Mouse (Mus musculus): ENCODE results near the gene Col28a1.
A peak's percentile ranks its signal among the peaks of the same experiment; 100 is the strongest.

Col28a1 gene

GRCm38 (mm10) chr6:8119116-8119515 lies 73.3 kb downstream of the Col28a1 start:
- no peak for DNase-seq (ENCODE audit: low read depth, low spot score)

GRCm38 (mm10) chr6:8118577-8118976 lies 73.8 kb downstream of the Col28a1 start:
- DNase-seq (ENCODE audit: low read depth, low spot score), result no peak

GRCm38 (mm10) chr6:8105870-8106706 lies 86.3 kb downstream of the Col28a1 start:
- no peak for DNase-seq (ENCODE audit: low read depth, low spot score)

- no peak for DNase-seq (ENCODE audit: low read depth, low spot score)
Observed at GRCm38 (mm10) chr6:8101224-8101623, 91.2 kb downstream of the Col28a1 start.

GRCm38 (mm10) chr6:8095856-8096255 lies 96.6 kb downstream of the Col28a1 start:
- no peak for DNase-seq (ENCODE audit: low read depth, low spot score)

DNA sequence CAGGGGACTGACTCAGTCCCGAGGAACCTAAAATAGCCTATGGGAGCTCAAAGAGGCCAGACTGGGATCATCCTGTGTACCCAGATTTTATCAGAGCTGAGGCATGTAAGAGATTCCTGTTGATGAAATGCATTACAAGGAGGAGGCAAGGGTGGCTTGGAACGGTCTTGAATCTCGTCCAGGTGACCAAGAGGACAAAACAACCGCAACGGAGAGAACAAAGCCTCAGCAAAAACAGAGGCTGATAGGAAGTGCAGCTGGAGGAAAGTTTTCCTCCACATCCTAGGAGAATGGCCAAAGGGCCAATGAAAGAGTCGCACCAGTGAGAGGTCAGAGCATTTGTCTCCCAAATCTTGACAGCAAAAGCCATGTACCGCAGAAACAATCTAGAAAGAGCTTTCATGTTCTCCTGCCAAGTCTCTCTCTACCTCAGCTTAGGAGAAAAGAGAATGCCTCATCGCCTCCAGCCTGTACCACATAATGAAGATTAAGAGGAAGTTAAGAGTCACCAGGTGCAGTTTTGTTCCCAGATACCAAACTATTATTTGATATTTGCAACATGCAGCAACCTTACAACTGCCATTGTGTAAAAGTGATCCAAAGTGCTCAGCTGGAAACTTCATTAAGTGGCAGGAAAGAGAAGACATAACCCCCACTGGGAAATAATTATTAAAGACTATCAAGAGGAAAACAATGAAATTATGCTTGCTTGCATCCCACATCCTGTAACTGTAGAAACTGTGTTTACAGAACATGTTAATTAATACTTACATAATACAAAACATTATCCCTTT lies 98.1 kb downstream of the Col28a1 start:
- DNase-seq (ENCODE audit: low read depth, low spot score), result no peak

- no peak for DNase-seq (ENCODE audit: low read depth, low spot score)
Observed at GRCm38 (mm10) chr6:8093556-8093955, 98.9 kb downstream of the Col28a1 start.

DNA sequence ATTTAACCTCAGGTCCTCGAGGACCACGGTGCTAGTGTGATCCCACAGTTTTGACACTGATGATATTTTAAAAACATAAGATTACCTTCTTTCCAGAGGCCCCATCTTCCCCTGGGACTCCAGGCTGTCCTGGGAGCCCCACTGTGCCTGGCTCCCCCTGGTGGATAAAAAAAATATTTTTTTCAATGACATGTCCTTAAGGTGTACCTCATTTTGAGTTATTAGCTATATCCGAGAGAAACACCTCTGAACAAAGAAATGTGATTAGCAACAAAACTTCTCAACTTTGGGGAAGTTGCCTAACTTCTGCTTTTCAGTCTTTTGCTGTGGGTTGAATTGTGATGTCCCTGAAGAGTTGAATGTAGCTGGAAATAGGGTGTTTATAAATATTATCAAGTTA lies 105.6 kb downstream of the Col28a1 start:
- DNase-seq (ENCODE audit: low read depth, low spot score), result no peak

GRCm38 (mm10) chr6:8084806-8085205 lies 107.6 kb downstream of the Col28a1 start:
- no peak for DNase-seq (ENCODE audit: low read depth, low spot score)

- DNase-seq (ENCODE audit: low read depth, low spot score), result no peak
Observed at GRCm38 (mm10) chr6:8083196-8083595, 109.2 kb downstream of the Col28a1 start.

DNA sequence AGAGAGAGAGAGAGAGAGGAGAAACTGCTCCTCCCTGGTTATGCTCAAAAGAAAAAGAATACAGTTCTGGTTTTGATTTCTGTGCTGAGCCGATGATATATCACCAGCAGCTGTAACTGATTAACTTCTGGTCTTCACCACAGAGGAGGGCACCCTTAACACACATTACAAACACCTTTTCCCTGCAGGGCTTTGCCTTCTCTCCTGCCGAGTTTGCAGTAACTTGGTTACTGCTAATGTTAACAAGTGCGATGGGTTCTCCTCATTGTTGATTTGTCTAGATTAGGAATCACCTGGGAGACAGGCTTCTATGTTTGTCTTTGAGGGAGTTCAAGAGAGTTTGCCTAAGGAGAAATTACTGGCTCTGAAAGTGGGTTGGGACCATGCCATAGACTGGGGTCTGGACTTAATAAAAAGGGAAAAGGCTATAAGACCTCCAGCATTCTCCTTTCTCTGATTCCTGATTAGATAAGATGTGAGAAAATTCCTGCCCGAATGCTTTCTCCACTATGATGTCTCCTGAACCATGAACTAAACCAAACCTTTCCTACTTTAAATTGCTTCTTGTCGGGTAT lies 114.8 kb downstream of the Col28a1 start:
- no peak for DNase-seq (ENCODE audit: low read depth, low spot score)

DNA sequence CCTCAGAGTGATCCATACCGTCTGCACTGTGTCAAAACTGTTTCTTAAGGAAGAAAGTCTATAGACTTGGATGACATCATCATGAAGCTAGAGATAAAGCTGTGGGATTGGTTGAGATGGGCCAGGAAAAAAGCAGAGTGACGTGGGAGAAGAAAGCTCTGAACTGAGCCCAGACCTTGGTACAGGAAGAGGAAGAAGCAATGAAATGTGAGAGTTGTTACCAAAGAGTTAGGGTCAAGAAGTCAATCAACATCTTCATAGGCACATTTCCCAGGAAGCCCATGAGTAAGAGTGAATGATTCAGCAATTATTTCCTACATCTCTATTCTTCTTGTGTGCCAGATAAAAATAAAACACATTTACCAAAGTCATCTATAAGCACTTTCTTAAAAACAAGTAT lies 117.5 kb downstream of the Col28a1 start:
- DNase-seq (ENCODE audit: low read depth, low spot score), result no peak

DNA sequence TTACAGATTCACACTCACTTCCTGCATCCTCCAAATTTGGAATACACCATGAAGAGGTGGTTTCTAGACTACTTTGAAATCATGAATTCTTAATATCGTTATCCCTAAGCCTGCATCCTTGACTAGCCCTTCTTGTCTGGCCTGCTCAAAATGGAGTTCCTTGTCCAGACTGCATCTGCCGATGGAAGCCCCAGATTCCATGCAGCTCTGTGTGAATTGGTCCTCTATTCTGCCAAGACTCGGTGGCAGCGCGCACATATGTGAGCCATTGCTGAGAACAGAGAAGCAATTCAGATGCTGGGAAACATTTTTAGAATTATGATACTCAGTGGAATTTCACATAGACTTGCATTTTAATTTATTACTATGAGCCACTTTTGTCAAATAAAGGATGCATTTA lies 123.4 kb downstream of the Col28a1 start:
- peak; percentile 28 for DNase-seq (ENCODE audit: low read depth, low spot score)

- DNase-seq (ENCODE audit: low read depth, low spot score), result no peak
Observed at GRCm38 (mm10) chr6:8068394-8068793, 124.0 kb downstream of the Col28a1 start.

- no peak for DNase-seq (ENCODE audit: low read depth, low spot score)
Observed at GRCm38 (mm10) chr6:8067124-8067523, 125.3 kb downstream of the Col28a1 start.

DNA sequence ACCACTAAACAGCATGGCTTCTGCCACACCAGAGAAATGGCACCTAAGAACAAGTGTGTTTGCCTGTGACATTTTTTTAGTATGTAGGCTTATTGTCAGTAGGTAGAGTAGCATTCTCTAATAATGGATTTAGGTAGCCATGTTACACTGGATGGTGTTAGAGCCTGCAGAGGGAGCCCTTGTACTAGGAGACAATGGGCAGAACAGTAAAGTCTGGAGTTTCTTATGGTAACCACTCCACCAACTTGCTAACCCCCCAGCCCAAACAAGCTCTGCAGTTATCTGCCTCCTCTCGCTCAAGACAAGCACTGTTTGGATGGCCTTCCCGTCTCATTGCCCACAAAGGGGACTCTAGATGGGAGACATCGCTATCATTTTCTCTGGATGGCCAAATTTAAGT lies 126.2 kb downstream of the Col28a1 start:
- DNase-seq (ENCODE audit: low read depth, low spot score), result no peak

GRCm38 (mm10) chr6:8059199-8059598 lies 133.2 kb downstream of the Col28a1 start:
- DNase-seq (ENCODE audit: low read depth, low spot score), result no peak

GRCm38 (mm10) chr6:8048216-8048615 lies 144.2 kb downstream of the Col28a1 start:
- DNase-seq (ENCODE audit: low read depth, low spot score), result no peak

DNA sequence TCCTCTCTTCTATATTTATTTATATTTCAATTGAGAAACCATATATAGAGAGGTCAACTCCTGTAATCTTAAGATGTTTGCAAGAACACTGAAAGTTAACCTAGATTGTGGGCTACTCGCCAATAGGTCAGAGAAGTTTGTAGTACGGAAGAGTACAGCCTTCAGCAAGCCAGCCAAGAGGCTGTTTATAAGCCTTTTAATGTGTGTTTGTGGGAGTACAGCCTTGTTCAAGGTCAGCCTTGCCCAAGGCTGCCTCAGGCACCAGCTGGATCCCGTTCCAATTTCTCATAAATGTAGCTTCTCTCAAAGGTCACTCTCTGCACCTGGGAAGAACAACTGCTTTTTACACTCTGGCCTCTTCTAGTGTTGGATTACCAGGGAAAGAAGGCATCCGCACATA lies 146.0 kb downstream of the Col28a1 start:
- no peak for DNase-seq (ENCODE audit: low read depth, low spot score)

GRCm38 (mm10) chr6:8045825-8046224 lies 146.6 kb downstream of the Col28a1 start:
- no peak for DNase-seq (ENCODE audit: low read depth, low spot score)

DNA sequence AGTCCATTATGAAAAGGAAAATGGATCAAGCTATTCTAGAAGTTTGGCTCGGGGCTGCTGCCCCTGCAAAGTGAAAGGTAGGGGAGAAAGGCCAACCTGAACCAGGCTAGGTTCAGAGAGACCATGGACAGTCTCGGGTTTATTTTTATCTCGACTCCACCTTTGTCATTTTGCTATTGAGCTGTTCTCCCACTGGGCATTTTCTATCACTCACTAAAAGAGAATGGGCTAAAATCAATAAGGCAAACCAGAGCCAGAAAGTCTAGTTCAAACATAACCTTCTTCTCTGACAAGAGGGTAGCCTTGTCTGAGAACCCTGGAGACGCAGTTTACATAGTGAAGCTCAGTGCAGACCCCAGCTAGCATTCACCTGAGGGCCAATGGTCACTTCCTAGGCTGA lies 163.7 kb downstream of the Col28a1 start:
- DNase-seq (ENCODE audit: low read depth, low spot score), result no peak

- DNase-seq (ENCODE audit: low read depth, low spot score), result no peak
Observed at GRCm38 (mm10) chr6:8025332-8026129, 166.9 kb downstream of the Col28a1 start.

Measured in telencephalon, adult 2 months (tissue).